Mouse (Mus musculus): Measurements from ENCODE around the gene Gas6. TPM values are rescaled to one million over a fixed set of nuclear protein-coding genes. Genes with fewer than 3 reads are reported as not detected.

Gene Gas6
- polyA plus RNA-seq, 1 experiment from 2014 or later, result 4.5 TPM

DNA sequence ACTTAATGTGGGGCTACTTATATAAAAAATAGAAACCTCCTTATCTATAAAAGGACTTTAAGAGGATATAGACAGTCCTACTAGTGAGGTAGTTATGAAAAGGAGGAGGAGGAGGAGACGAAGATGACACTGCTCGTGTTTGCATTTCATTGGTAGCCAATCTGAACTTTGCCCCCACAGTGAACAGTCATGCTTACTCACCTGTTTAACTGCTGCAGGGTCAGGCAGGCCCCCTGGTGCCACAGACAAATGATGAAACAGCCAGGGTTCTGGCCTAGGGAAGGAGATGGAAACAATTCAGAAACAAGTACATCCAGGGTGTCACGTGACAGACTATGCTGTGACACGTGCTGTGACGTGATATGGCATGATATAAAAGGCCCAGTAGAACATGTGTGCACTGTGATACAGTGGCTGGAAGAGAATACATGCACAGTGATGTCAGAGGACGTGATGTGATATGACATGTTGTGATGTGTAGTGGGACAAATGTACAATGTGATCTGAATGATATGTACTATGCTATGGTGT, 42.5 kb downstream of the Gas6 start:
- Histone ChIP-seq H3K4me3 (no peak overlapping the region), H3K4me2 (no peak overlapping the region), H3K27me3 (replicated peaks) (no peaks in the 10 kb centered on the region), H3K36me3 (no peaks in the 10 kb centered on the region), H3K4me1 (no peaks in the 10 kb centered on the region), H3K9me3 (replicated peaks) (no peaks in the 10 kb centered on the region), H3K9ac (no peak overlapping the region), H3K27ac (no peak overlapping the region)
- WGBS (ENCODE audit: insufficient replicate concordance), result 52% methylated on average over 6 of the region's 6 CpGs
- no peak for ATAC-seq

DNA sequence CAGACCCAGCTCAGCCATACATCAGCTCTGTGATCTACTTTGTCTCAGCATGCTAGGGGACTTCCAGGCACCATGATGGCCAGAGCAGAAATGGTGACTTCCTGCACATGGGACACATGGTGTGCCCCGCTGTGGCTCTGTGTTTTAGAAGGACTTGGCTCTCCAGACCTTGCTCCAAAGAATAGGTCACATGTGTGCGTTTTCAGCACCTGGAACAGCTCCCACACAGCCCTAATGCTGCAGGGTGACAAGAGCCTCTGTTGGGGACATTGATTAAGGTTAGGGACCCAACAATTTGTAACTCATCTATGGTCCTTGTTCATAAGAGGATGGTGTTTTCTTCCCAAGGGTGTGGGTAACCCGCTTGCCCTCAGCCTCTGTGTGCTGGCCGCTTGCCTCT, 46.1 kb downstream of the Gas6 start:
- no peaks in the 10 kb centered on the region for H3K9me3 ChIP-seq (replicated peaks)
- H3K27ac ChIP-seq, result no peak overlapping the region
- H3K36me3 ChIP-seq, result no peaks in the 10 kb centered on the region
- H3K4me3 ChIP-seq, result no peak overlapping the region
- H3K4me1 ChIP-seq, result no peaks in the 10 kb centered on the region
- H3K4me2 ChIP-seq, result no peak overlapping the region
- H3K27me3 ChIP-seq (replicated peaks), result no peaks in the 10 kb centered on the region
- ATAC-seq, result no peak
- H3K9ac ChIP-seq, result no peak overlapping the region
- 40% methylated on average over 4 of the region's 4 CpGs for WGBS (ENCODE audit: insufficient replicate concordance)

- no peaks in the 10 kb centered on the region for H3K36me3 ChIP-seq
- 66% methylated on average over 6 of the region's 6 CpGs for WGBS (ENCODE audit: insufficient replicate concordance)
- H3K9ac ChIP-seq, result no peak overlapping the region
- ATAC-seq, result no peak
- no peaks in the 10 kb centered on the region for H3K27me3 ChIP-seq (replicated peaks)
- no peaks in the 10 kb centered on the region for H3K4me1 ChIP-seq
- H3K27ac ChIP-seq, result no peak overlapping the region
- H3K9me3 ChIP-seq (replicated peaks), result no peaks in the 10 kb centered on the region
- no peak overlapping the region for H3K4me3 ChIP-seq
- no peak overlapping the region for H3K4me2 ChIP-seq
Observed at GRCm38 (mm10) chr8:13446456-13446855, 47.8 kb downstream of the Gas6 start.

DNA sequence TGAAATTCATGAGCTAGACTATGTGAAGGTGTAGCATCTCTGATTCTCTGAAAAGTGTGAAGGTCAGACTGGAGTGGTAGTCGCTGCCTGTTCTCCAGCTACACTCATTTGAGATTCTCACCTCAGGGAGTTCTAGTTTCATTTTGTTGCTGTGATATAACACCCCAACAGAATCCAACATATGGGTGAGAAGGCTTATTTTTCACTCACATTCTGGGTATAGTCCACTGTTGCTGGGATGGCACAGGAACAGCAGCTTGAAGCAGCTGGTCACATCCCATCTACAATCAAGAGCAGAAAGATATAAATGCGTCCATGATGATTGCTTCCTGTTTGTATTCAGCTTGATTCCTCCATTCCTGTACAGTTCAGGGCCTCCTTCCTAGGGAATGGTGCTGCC, 52.1 kb downstream of the Gas6 start:
- Histone ChIP-seq H3K9me3 (replicated peaks) (no peaks in the 10 kb centered on the region), H3K9ac (no peak overlapping the region), H3K4me2 (no peak overlapping the region), H3K4me3 (no peak overlapping the region), H3K27ac (no peak overlapping the region), H3K4me1 (no peaks in the 10 kb centered on the region), H3K27me3 (replicated peaks) (peaks cover 24% of the 10 kb centered on the region), H3K36me3 (no peaks in the 10 kb centered on the region)
- ATAC-seq, result no peak
- WGBS (ENCODE audit: insufficient replicate concordance), result 84% methylated on average over 2 of the region's 2 CpGs

DNA sequence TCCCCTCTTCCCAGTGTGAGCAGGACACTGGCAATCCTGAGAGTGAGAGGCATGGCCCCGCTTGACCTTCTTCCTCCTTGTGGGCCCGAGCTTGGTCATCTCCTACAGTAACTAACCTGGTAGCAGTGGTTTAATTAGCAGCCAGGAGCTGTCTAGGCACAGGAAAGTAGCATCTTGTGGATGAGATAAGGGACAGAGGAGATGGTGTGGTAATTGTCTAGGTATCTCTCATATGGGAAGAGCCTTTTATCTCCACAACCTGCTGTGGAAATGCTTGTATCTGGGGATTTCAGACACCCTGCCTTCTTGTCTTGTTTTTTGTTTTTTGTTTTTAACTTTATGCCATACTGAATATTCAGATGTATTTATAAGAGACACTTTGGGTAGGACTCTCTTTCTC, 56.8 kb downstream of the Gas6 start:
- Histone ChIP-seq H3K27ac (no peak overlapping the region), H3K4me3 (no peak overlapping the region), H3K9ac (no peak overlapping the region), H3K4me1 (no peaks in the 10 kb centered on the region), H3K36me3 (no peaks in the 10 kb centered on the region), H3K9me3 (replicated peaks) (no peaks in the 10 kb centered on the region), H3K4me2 (no peak overlapping the region), H3K27me3 (replicated peaks) (peaks cover 64% of the 10 kb centered on the region)
- ATAC-seq, result no peak
- 46% methylated on average over 2 of the region's 2 CpGs for WGBS (ENCODE audit: insufficient replicate concordance)

GRCm38 (mm10) chr8:13436052-13436451, 58.2 kb downstream of the Gas6 start:
- Histone ChIP-seq H3K36me3 (no peaks in the 10 kb centered on the region), H3K4me1 (no peaks in the 10 kb centered on the region), H3K27me3 (replicated peaks) (peaks cover 64% of the 10 kb centered on the region), H3K27ac (no peak overlapping the region), H3K9me3 (replicated peaks) (no peaks in the 10 kb centered on the region), H3K4me3 (no peak overlapping the region), H3K4me2 (no peak overlapping the region), H3K9ac (no peak overlapping the region)
- ATAC-seq, result no peak
- WGBS (ENCODE audit: insufficient replicate concordance), result 14% methylated on average over 8 of the region's 8 CpGs

DNA sequence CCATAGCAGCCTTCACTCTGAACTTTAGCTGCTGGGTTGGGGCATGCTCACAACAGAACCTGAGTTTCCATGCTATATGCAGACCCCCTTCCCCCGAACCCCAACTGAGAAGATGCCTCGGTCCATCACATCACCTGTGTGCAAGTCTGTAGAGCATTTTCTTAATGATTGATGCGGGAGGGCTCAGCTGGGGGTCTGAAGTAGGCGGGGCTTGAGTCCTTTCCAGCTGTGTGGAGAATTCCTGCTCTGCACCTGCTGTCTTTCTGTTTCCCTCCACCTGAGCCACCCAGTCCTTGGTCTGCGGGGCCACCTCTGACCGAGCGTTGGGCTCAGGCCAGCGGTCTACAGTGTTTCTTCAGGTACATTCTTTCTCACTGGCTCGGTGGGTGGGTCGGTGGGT, 59.4 kb downstream of the Gas6 start, which contains the start of gene Tmem255b:
Tmem255b (plus strand) TSS at position 301 of the 400 bp plus-strand sequence.
- no peak for ATAC-seq
- no peak within 1 kb of the TSS for H3K9ac ChIP-seq
- no peak within 1 kb of the TSS for H3K4me3 ChIP-seq
- H3K4me2 ChIP-seq, result no peak within 1 kb of the TSS
- no peak within 1 kb of the TSS for H3K27ac ChIP-seq
- no peaks in the 10 kb centered on the region for H3K9me3 ChIP-seq (replicated peaks)
- H3K4me1 ChIP-seq, result no peaks in the 10 kb centered on the region
- 29% methylated on average over 10 of the region's 10 CpGs for WGBS (ENCODE audit: insufficient replicate concordance)
- H3K27me3 ChIP-seq (replicated peaks), result peaks cover 60% of the 10 kb centered on the region
- H3K36me3 ChIP-seq, result no peaks in the 10 kb centered on the region

DNA sequence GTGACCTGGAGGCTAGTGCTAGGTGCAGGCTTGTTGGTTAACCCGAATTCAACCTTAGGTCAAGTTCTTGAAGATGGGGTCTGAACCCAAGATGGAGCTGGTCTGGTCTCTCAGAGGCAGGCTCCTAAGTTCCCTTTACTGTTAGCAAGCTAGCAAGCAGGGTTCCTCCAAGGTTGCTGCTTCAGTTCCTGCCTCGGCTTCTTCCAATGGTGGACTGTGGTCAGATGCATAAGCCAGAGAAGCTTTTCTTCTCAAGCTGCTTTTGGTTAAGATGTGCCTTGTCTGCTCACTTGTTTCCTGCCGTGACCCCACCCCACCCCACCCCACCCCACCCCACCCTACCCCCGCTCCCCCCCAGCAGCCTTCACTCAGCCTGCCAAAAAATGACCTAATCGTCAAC, 61.2 kb downstream of the Gas6 start:
- Histone ChIP-seq H3K27ac (no peak overlapping the region), H3K4me1 (no peaks in the 10 kb centered on the region), H3K27me3 (replicated peaks) (peaks cover 63% of the 10 kb centered on the region), H3K9me3 (replicated peaks) (no peaks in the 10 kb centered on the region), H3K9ac (no peak overlapping the region), H3K4me2 (no peak overlapping the region), H3K4me3 (no peak overlapping the region), H3K36me3 (no peaks in the 10 kb centered on the region)
- no peak for ATAC-seq
- 40% methylated on average over 5 of the region's 5 CpGs for WGBS (ENCODE audit: insufficient replicate concordance)

DNA sequence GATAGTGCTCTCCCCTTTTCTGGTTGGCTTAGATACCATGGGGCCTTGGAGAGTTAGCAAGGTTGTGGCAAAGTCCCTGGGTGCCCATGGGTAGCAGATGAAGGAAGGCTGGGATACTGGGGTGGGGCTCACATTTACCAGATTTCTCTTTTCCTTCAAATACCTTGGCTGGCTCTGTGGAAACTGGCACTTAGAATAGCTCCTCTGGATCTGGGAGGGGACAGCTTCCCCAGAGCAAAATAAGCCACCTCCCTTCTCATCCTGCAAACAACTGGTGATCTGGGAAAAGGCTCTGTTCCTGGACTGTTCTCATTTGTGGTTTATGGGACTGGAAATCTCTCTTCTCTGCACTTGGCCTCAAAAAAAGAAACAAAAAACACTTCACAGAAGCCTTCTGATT, 63.4 kb downstream of the Gas6 start:
- no peaks in the 10 kb centered on the region for H3K36me3 ChIP-seq

DNA sequence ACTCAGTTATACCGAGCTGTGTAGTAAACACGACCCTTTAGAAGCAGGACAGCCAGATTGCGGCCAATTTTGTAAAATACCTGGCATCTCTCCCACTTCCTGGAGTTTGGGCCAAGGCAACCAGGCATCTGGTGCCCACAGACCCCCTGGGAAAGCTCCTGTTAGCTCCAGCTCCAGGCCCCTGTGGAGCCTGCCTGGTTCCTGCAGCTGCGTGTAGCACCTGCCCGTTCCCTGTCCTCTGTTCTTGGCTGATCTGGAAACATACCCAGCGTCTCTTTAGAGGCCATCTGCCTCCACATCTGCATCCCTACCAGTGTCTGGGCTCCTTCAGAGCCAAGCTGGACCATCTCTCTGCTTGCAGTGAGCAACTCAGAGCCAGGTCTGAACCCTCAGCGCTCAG, 63.9 kb downstream of the Gas6 start:
- 69% methylated on average over 7 of the region's 7 CpGs for WGBS (ENCODE audit: insufficient replicate concordance)
- H3K4me2 ChIP-seq, result no peak overlapping the region
- no peak overlapping the region for H3K27ac ChIP-seq
- H3K4me3 ChIP-seq, result no peak overlapping the region
- no peak for ATAC-seq
- H3K9me3 ChIP-seq (replicated peaks), result no peaks in the 10 kb centered on the region
- peaks cover 40% of the 10 kb centered on the region for H3K27me3 ChIP-seq (replicated peaks)
- no peaks in the 10 kb centered on the region for H3K36me3 ChIP-seq
- no peak overlapping the region for H3K9ac ChIP-seq
- H3K4me1 ChIP-seq, result no peaks in the 10 kb centered on the region

More for the DNA sequence above, 63.4 kb downstream of the Gas6 start:
- Histone ChIP-seq H3K27ac (no peak overlapping the region), H3K4me2 (no peak overlapping the region), H3K27me3 (replicated peaks) (peaks cover 45% of the 10 kb centered on the region), H3K4me1 (no peaks in the 10 kb centered on the region), H3K4me3 (no peak overlapping the region), H3K9me3 (replicated peaks) (no peaks in the 10 kb centered on the region), H3K9ac (no peak overlapping the region)
- no peak for ATAC-seq

DNA sequence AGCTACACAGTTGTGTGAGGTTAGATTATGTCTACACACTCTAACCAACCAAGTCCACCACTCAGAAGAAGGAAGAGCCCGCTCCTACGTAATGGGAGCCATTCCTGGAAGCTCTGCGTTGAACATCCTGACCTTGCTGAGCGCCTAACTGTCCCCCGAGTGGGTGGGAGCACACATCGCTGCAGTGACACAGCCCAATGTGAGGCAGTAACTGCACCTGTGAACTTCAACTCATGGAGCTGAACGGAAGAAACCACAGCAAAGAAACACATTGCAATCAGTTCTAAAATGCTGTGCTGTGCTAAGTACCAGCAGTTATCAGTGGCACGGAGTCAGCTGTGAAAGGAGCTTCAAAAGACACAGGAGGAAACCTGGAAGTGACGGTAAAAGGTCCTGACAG, 66.1 kb downstream of the Gas6 start:
- H3K4me3 ChIP-seq, result no peak overlapping the region
- no peaks in the 10 kb centered on the region for H3K36me3 ChIP-seq
- no peak overlapping the region for H3K9ac ChIP-seq
- ATAC-seq, result no peak
- no peak overlapping the region for H3K27ac ChIP-seq
- WGBS (ENCODE audit: insufficient replicate concordance), result 61% methylated on average over 9 of the region's 9 CpGs
- H3K4me2 ChIP-seq, result no peak overlapping the region
- peaks cover 18% of the 10 kb centered on the region; the same call in 1 of the 2 replicates for H3K27me3 ChIP-seq (replicated peaks)
- no peaks in the 10 kb centered on the region for H3K4me1 ChIP-seq
- H3K9me3 ChIP-seq (replicated peaks), result no peaks in the 10 kb centered on the region

GRCm38 (mm10) chr8:13427351-13427750, 66.9 kb downstream of the Gas6 start:
- ATAC-seq, result no peak
- Histone ChIP-seq H3K4me3 (no peak overlapping the region), H3K27ac (no peak overlapping the region), H3K4me1 (no peaks in the 10 kb centered on the region), H3K9ac (no peak overlapping the region), H3K9me3 (replicated peaks) (no peaks in the 10 kb centered on the region), H3K4me2 (no peak overlapping the region), H3K27me3 (replicated peaks) (peaks cover 17% of the 10 kb centered on the region; the same call in 1 of the 2 replicates), H3K36me3 (no peaks in the 10 kb centered on the region)
- 25% methylated on average over 6 of the region's 6 CpGs for whole genome bisulfite sequencing (ENCODE audit: insufficient replicate concordance)

- no peaks in the 10 kb centered on the region for H3K9me3 ChIP-seq (replicated peaks)
- no peak overlapping the region for H3K9ac ChIP-seq
- no peak overlapping the region for H3K4me3 ChIP-seq
- 79% methylated on average over 6 of the region's 6 CpGs for WGBS (ENCODE audit: insufficient replicate concordance)
- H3K27ac ChIP-seq, result no peak overlapping the region
- H3K36me3 ChIP-seq, result no peaks in the 10 kb centered on the region
- no peaks in the 10 kb centered on the region for H3K4me1 ChIP-seq
- H3K4me2 ChIP-seq, result no peak overlapping the region
- no peak for ATAC-seq
- no peaks in the 10 kb centered on the region for H3K27me3 ChIP-seq (replicated peaks)
Observed at GRCm38 (mm10) chr8:13420970-13421369, 73.3 kb downstream of the Gas6 start.

All from liver, embryonic 12.5 days (tissue).